Mouse (Mus musculus) heart, embryonic 14.5 days (tissue): Measurements from ENCODE around the gene Fcer2a. TPM values are rescaled to one million over a fixed set of nuclear protein-coding genes. Genes with fewer than 3 reads are reported as not detected.
A peak's percentile ranks its signal among the peaks of the same experiment; 100 is the strongest.

Experiments
- ATAC-seq: fragments of 200-750 bp; cut with Nextera tagmentation; 2 replicates; pipeline ENCODE4 v1.8.0; 2017; ENCODE audit warnings: low read depth, moderate TSS enrichment; ENCODE audit not compliant: insufficient number of reproducible peaks, insufficient read depth, low FRiP score
- H3K27ac ChIP-seq, 2 experiments: fragments of 200-500 bp in 1 of 2; fragments of 300-500 bp in 1 of 2; sonication (generic) in 1 of 2; replicated peaks in 1 of 2; 2 replicates each; pipeline ENCODE4 v1.5.1; 2012 to 2014; ENCODE audit warnings: low read depth in 2 of 2, low read length in 2 of 2, control low read depth in 1 of 2, mild to moderate bottlenecking in 1 of 2, mixed read lengths in 1 of 2; ENCODE audit not compliant: control insufficient read depth in 1 of 2, insufficient read depth in 1 of 2
- H3K27me3 ChIP-seq: fragments of 300-500 bp; sonication (generic); 2 replicates; pipeline ENCODE4 v1.6.1; 2014; ENCODE audit warnings: mild to moderate bottlenecking, low read length, control low read depth; ENCODE audit not compliant: control insufficient read depth, insufficient read depth
- H3K36me3 ChIP-seq: fragments of 300-500 bp; sonication (generic); 2 replicates; pipeline ENCODE4 v1.6.1; 2014; ENCODE audit warnings: mild to moderate bottlenecking, control low read depth, low read length, mixed read lengths; ENCODE audit not compliant: control insufficient read depth, insufficient read depth
- H3K4me1 ChIP-seq, 2 experiments: fragments of 200-500 bp in 1 of 2; fragments of 300-500 bp in 1 of 2; sonication (generic) in 1 of 2; 2 replicates each; pipeline ENCODE4 v1.6.1; 2012 to 2014; ENCODE audit warnings: low read length in 2 of 2, control low read depth in 1 of 2, mixed read lengths in 1 of 2; ENCODE audit not compliant: control insufficient read depth in 2 of 2, insufficient read depth in 2 of 2
- H3K4me2 ChIP-seq: fragments of 300-500 bp; sonication (generic); 2 replicates; pipeline ENCODE4 v1.6.1; 2014; ENCODE audit warnings: mild to moderate bottlenecking, low read length
- H3K4me3 ChIP-seq, 2 experiments: fragments of 200-500 bp in 1 of 2; fragments of 300-500 bp in 1 of 2; sonication (generic) in 1 of 2; 2 replicates each; pipeline ENCODE4 v1.5.1; 2012 to 2014; ENCODE audit warnings: low read length in 2 of 2, mild to moderate bottlenecking in 2 of 2, control low read depth in 1 of 2, low read depth in 1 of 2, moderate library complexity in 1 of 2; ENCODE audit not compliant: control insufficient read depth in 1 of 2, insufficient read depth in 1 of 2
- H3K9ac ChIP-seq: fragments of 300-500 bp; sonication (generic); 2 replicates; pipeline ENCODE4 v1.6.1; 2014; ENCODE audit warnings: mild to moderate bottlenecking, low read length
- H3K9me3 ChIP-seq: fragments of 300-500 bp; sonication (generic); 2 replicates; pipeline ENCODE4 v1.6.1; 2016; ENCODE audit warnings: low read length, control low read depth; ENCODE audit not compliant: control insufficient read depth
- WGBS: fragments of 180-500 bp; shearing (Covaris S2); extraction: QIAGEN DNeasy Blood & Tissue Kit; methylation state at CpG from one replicate; pipeline ENCODE4 v1.1.7; 2014; 5-methylcytosine and 5-hydroxymethylcytosine counted together
- polyA plus RNA-seq: library from polyadenylated mRNA; unstranded; fragments of >200 nt; fragmentation: Nextera tagmentation; extraction: Ambion mirVana; gene quantifications from 2 replicates; pipeline ENCODE4 v1.2.1, GENCODE M21; 2014

Fcer2a gene
- polyA plus RNA-seq, 1 experiment from 2014 or later = not detected

GRCm38 (mm10) chr8:3676131-3676992 lies 17.6 kb downstream of the Fcer2a start, which contains the start of gene Trappc5:
Trappc5 (plus strand) TSS chr8:3676299.
- Histone ChIP-seq H3K27ac (peak within 1 kb of the TSS; percentile 86 to 94), H3K4me3 (peak within 1 kb of the TSS; percentile 91 to 98), H3K9me3 (no peaks in the 10 kb centered on the region), H3K36me3 (peaks cover 28% of the 10 kb centered on the region), H3K27me3 (no peaks in the 10 kb centered on the region), H3K9ac (peak within 1 kb of the TSS; percentile 97), H3K4me2 (peak within 1 kb of the TSS; percentile 84), H3K4me1 (peaks cover 2 to 15% of the 10 kb centered on the region in 2 experiments; a peak in 3 of 4 replicates)
- ATAC-seq = peak; percentile 85
- WGBS = 1% methylated on average over 61 of the region's 61 CpGs

GRCm38 (mm10) chr8:3674671-3675070 lies 19.3 kb downstream of the Fcer2a start:
- no peaks in the 10 kb centered on the region for H3K9me3 ChIP-seq
- no peaks in the 10 kb centered on the region for H3K27me3 ChIP-seq
- no peak overlapping the region for H3K4me3 ChIP-seq
- H3K36me3 ChIP-seq = peaks cover 12% of the 10 kb centered on the region
- no peak overlapping the region for H3K27ac ChIP-seq
- WGBS = 39% methylated on average over 3 of the region's 3 CpGs
- no peak overlapping the region for H3K9ac ChIP-seq
- H3K4me2 ChIP-seq = no peak overlapping the region
- ATAC-seq = no peak
- H3K4me1 ChIP-seq = peaks cover 2 to 15% of the 10 kb centered on the region in 2 experiments; a peak in 3 of 4 replicates

- peak; percentile 66 for ATAC-seq
- Histone ChIP-seq H3K36me3 (no peaks in the 10 kb centered on the region), H3K27ac (peak within 1 kb of the TSS; percentile 36 to 41; a peak in 3 of 4 replicates), H3K4me2 (peak within 1 kb of the TSS; percentile 87), H3K4me3 (peak within 1 kb of the TSS; percentile 54 to 78), H3K9ac (peak within 1 kb of the TSS; percentile 75), H3K27me3 (no peaks in the 10 kb centered on the region), H3K4me1 (peaks cover 0 to 4% of the 10 kb centered on the region in 2 experiments; a peak in 2 of 4 replicates), H3K9me3 (no peaks in the 10 kb centered on the region)
- WGBS = under 1% methylated on average over 23 of the region's 23 CpGs
Measured at GRCm38 (mm10) chr8:3671980-3672491, 21.9 kb downstream of the Fcer2a start, which contains the start of gene Fcor. Fcor (minus strand) TSS chr8:3672362.

GRCm38 (mm10) chr8:3670388-3670787 lies 23.6 kb downstream of the Fcer2a start:
- Histone ChIP-seq H3K4me1 (peaks cover 0 to 4% of the 10 kb centered on the region in 2 experiments; a peak in 1 of 4 replicates), H3K27ac (no peak overlapping the region), H3K36me3 (no peaks in the 10 kb centered on the region), H3K9me3 (no peaks in the 10 kb centered on the region), H3K27me3 (no peaks in the 10 kb centered on the region), H3K4me3 (no peak overlapping the region), H3K9ac (no peak overlapping the region), H3K4me2 (no peak overlapping the region)
- WGBS = 72% methylated on average over 2 of the region's 2 CpGs
- no peak for ATAC-seq

GRCm38 (mm10) chr8:3665507-3665906 lies 28.5 kb downstream of the Fcer2a start, which contains the start of gene Mcemp1:
Mcemp1 (plus strand) TSS chr8:3665754.
- Histone ChIP-seq H3K9me3 (no peaks in the 10 kb centered on the region), H3K4me2 (no peak within 1 kb of the TSS), H3K4me1 (no peaks in the 10 kb centered on the region), H3K36me3 (no peaks in the 10 kb centered on the region), H3K27ac (no peak within 1 kb of the TSS), H3K27me3 (no peaks in the 10 kb centered on the region), H3K4me3 (no peak within 1 kb of the TSS), H3K9ac (no peak within 1 kb of the TSS)
- no peak for ATAC-seq
- WGBS = 60% methylated on average over 6 of the region's 6 CpGs

GRCm38 (mm10) chr8:3664405-3664804 lies 29.6 kb downstream of the Fcer2a start:
- H3K9ac ChIP-seq = no peak overlapping the region
- 64% methylated on average over 5 of the region's 5 CpGs for WGBS
- no peaks in the 10 kb centered on the region for H3K27me3 ChIP-seq
- no peak overlapping the region for H3K27ac ChIP-seq
- no peak overlapping the region for H3K4me3 ChIP-seq
- H3K9me3 ChIP-seq = no peaks in the 10 kb centered on the region
- ATAC-seq = no peak
- no peaks in the 10 kb centered on the region for H3K36me3 ChIP-seq
- no peak overlapping the region for H3K4me2 ChIP-seq
- no peaks in the 10 kb centered on the region for H3K4me1 ChIP-seq

- no peak overlapping the region for H3K4me2 ChIP-seq
- 62% methylated on average over 8 of the region's 8 CpGs for WGBS
- no peaks in the 10 kb centered on the region for H3K36me3 ChIP-seq
- H3K4me1 ChIP-seq = no peaks in the 10 kb centered on the region
- H3K9me3 ChIP-seq = no peaks in the 10 kb centered on the region
- no peak for ATAC-seq
- H3K27ac ChIP-seq = no peak overlapping the region
- no peaks in the 10 kb centered on the region for H3K27me3 ChIP-seq
- H3K4me3 ChIP-seq = no peak overlapping the region
- H3K9ac ChIP-seq = no peak overlapping the region
Measured at GRCm38 (mm10) chr8:3660889-3661288, 33.1 kb downstream of the Fcer2a start.
